Mouse (Mus musculus): ENCODE measurements around the gene Taar3. TPM values are rescaled to one million over a fixed set of nuclear protein-coding genes. Genes with fewer than 3 reads are reported as not detected.
A peak's percentile ranks its signal among the peaks of the same experiment; 100 is the strongest.

Taar3 gene
- polyA plus RNA-seq, 1 experiment, result not detected

DNA sequence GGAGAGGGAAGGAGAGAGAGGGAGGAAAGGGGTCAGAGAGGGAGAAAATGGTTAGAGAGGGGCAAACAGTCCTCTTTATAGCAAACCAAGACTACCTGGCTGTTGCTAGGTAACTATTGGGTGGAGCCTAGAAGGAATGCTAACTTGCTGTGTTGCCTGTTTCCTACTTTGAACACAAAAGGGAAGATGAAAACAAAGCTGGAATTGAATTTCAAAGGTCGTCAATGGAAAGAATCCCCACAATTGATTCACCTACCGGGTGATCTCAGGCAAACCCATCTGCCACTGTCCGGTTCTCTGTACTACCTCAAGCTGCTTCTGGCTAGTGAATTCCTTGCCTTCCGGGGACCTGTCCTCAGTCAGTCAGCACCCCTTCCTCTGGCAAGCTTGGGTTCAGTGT is 28.6 kb downstream of the Taar3 start:
- no peaks in the 10 kb centered on the region for H3K4me1 ChIP-seq (ENCODE audit: control insufficient read depth, insufficient read depth, low read length)
- H3K27ac ChIP-seq (ENCODE audit: control insufficient read depth, insufficient read depth, low read depth, low read length, poor library complexity), result no peak overlapping the region
- no peak for TF ChIP-seq CTCF (IDR thresholded peaks at IDR 0.05; ENCODE audit: control insufficient read depth, insufficient read depth, low read length)
- TF ChIP-seq POLR2A (IDR thresholded peaks at IDR 0.05; ENCODE audit: borderline replicate concordance, control insufficient read depth, low read depth, low read length), result no peak
- WGBS, result 80% methylated on average over 4 of the region's 4 CpGs
- no peak overlapping the region for H3K4me3 ChIP-seq (replicated peaks; ENCODE audit: control insufficient read depth, low read depth, low read length)

DNA sequence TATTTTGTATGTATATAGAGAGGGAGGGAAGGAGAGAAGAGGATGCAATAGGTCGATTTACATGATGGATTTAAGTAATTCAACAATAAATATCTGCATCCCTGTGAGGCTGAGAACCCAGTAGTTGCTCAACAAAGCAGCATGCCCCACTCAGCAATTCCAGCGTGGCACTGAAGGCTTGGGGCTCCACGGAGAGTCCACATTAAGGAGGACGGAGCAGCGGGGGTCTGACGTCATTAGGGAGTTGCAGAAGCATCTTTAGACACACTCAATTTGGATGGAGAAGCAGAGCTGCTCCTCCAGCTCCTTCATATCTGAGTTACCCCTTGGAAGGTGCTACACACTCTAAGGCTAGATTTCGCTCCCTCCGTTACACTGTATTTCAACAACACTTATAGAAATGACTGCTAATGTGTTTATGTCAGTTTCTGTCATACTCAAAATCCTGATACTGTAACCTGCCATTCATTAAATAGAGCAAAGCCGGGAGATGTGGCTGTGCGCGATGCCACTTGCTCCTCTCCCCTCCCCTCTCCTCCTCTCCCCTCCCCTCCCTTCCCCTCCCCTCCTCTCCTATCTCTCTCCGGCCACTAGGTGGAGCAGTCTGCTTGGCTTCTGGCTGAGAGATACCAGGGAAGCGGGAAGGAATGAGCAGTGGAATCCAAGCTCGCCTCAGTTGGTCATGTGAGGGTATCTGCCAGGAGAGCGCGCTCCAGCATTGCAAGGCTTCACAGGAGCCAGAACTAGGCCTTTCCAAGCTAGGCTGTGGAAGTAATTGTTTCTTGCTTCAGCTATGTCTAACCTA is 29.7 kb downstream of the Taar3 start:
- 42% methylated on average over 16 of the region's 16 CpGs for WGBS
- no peaks in the 10 kb centered on the region for H3K4me1 ChIP-seq (ENCODE audit: control insufficient read depth, insufficient read depth, low read length)
- H3K4me3 ChIP-seq (replicated peaks; ENCODE audit: control insufficient read depth, low read depth, low read length), result no peak overlapping the region
- TF ChIP-seq POLR2A (IDR thresholded peaks at IDR 0.05; ENCODE audit: borderline replicate concordance, control insufficient read depth, low read depth, low read length) (no peak), CTCF (IDR thresholded peaks at IDR 0.05; ENCODE audit: control insufficient read depth, insufficient read depth, low read length) (peak; percentile 67)
- no peak overlapping the region for H3K27ac ChIP-seq (ENCODE audit: control insufficient read depth, insufficient read depth, low read depth, low read length, poor library complexity)

DNA sequence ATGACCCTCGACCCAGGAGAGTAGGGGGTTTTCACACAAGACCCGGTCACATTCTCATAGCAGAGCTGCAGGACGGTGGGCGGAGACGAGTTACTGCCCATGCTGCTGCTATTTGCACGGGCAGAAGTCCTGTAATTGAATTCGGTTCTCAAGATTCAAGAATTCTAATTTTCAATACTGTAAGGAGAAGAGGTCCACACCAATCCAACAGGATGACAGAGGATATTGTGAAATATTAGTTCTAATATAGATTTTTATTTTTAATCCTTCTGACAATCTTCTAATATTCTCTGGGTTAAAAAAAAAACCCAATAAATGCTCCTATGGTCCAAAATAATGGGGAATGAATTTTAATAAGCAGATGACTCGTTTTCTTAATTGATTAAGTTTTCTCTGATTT is 36.2 kb downstream of the Taar3 start, which contains the start of gene Taar6:
Taar6 (minus strand) TSS at position 101 of the 400 bp plus-strand sequence.
- H3K27ac ChIP-seq (ENCODE audit: control insufficient read depth, insufficient read depth, low read depth, low read length, poor library complexity), result no peak within 1 kb of the TSS
- TF ChIP-seq POLR2A (IDR thresholded peaks at IDR 0.05; ENCODE audit: borderline replicate concordance, control insufficient read depth, low read depth, low read length) (no peak), CTCF (IDR thresholded peaks at IDR 0.05; ENCODE audit: control insufficient read depth, insufficient read depth, low read length) (no peak)
- WGBS, result 82% methylated on average over 8 of the region's 8 CpGs
- H3K4me3 ChIP-seq (replicated peaks; ENCODE audit: control insufficient read depth, low read depth, low read length), result no peak within 1 kb of the TSS
- H3K4me1 ChIP-seq (ENCODE audit: control insufficient read depth, insufficient read depth, low read length), result no peaks in the 10 kb centered on the region

DNA sequence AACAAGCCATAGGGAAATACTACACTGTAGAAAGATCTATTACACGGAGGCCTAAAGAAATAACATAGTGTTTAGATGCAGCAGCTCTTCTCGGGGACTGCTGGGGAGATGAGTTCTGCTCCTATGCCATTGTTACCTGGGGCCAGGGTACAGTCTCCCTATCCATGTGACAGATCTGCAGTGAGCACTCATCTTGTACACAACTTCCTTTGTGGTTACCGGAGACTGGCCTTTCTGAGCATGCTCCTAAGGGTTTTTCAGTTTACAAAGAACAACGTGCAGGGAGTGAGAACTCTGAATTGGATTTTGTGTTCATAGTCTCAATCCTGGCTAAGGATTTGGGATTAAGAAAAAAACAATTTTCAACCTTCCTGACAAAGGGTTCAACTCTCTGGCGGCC is 37.1 kb downstream of the Taar3 start:
- Histone ChIP-seq H3K27ac (ENCODE audit: control insufficient read depth, insufficient read depth, low read depth, low read length, poor library complexity) (no peak overlapping the region), H3K4me1 (ENCODE audit: control insufficient read depth, insufficient read depth, low read length) (no peaks in the 10 kb centered on the region), H3K4me3 (replicated peaks; ENCODE audit: control insufficient read depth, low read depth, low read length) (no peak overlapping the region)
- 20% methylated on average over 5 of the region's 5 CpGs for WGBS
- TF ChIP-seq POLR2A (IDR thresholded peaks at IDR 0.05; ENCODE audit: borderline replicate concordance, control insufficient read depth, low read depth, low read length), result no peak
- no peak for TF ChIP-seq CTCF (IDR thresholded peaks at IDR 0.05; ENCODE audit: control insufficient read depth, insufficient read depth, low read length)

DNA sequence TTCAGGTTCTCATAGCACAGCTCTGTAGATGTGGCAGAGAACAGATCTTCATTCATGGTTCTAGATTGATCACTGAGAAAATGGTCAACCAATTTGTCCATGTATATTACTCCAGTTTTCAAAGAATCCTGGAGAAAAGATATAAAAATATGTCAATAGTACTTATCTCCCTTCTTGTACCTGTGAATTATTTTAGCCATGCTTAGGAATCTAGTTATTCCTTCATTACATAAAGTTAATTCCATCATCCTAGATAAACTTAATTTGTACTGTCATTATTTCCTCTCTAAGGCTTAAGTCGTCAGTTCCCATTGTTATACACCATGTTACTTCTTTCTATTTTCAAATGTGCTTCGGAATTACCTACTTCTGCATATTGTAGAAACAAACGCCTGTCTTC is 44.0 kb downstream of the Taar3 start, which contains the start of gene Taar7a:
Taar7a (minus strand) TSS at position 101 of the 400 bp plus-strand sequence.
- WGBS, result 84% methylated on average over 3 of the region's 3 CpGs
- Histone ChIP-seq H3K4me3 (replicated peaks; ENCODE audit: control insufficient read depth, low read depth, low read length) (no peak within 1 kb of the TSS), H3K4me1 (ENCODE audit: control insufficient read depth, insufficient read depth, low read length) (no peaks in the 10 kb centered on the region), H3K27ac (ENCODE audit: control insufficient read depth, insufficient read depth, low read depth, low read length, poor library complexity) (no peak within 1 kb of the TSS)
- TF ChIP-seq POLR2A (IDR thresholded peaks at IDR 0.05; ENCODE audit: borderline replicate concordance, control insufficient read depth, low read depth, low read length) (no peak), CTCF (IDR thresholded peaks at IDR 0.05; ENCODE audit: control insufficient read depth, insufficient read depth, low read length) (no peak)

DNA sequence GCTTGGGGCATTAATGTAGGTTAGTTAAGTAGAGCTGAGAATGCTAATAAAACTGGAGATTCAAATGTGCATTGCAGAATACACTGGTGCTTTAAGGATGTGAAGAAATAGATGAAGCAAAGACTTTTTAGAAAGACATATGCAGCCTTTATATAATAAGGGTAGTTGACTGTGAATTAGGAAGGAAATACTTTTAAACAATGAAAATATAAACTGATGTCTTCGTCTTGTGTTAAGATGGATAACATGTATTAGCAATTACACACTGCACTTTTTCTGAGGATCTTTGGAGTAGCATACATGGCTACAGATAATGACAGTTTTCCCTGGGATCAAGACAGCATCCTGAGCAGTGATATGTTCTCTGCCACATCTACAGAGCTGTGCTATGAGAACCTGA is 50.3 kb downstream of the Taar3 start, which contains the start of gene Taar7b:
Taar7b (plus strand) TSS at position 301 of the 400 bp plus-strand sequence.
- Histone ChIP-seq H3K4me3 (replicated peaks; ENCODE audit: control insufficient read depth, low read depth, low read length) (no peak within 1 kb of the TSS), H3K27ac (ENCODE audit: control insufficient read depth, insufficient read depth, low read depth, low read length, poor library complexity) (no peak within 1 kb of the TSS), H3K4me1 (ENCODE audit: control insufficient read depth, insufficient read depth, low read length) (no peaks in the 10 kb centered on the region)
- no peak for TF ChIP-seq CTCF (IDR thresholded peaks at IDR 0.05; ENCODE audit: control insufficient read depth, insufficient read depth, low read length)
- no peak for TF ChIP-seq POLR2A (IDR thresholded peaks at IDR 0.05; ENCODE audit: borderline replicate concordance, control insufficient read depth, low read depth, low read length)
- 76% methylated on average over 1 of the region's 1 CpGs for WGBS

Other genes starting within 250 kb of the Taar3 start
- 508 and 643 TPM in 2 replicates for gene Rps12, start 162.3 kb upstream of the Taar3 start, polyA plus RNA-seq (2011; ENCODE audit: insufficient read depth, insufficient read length, low replicate concordance, missing spikeins)
- gene Slc18b1, start 152.6 kb upstream of the Taar3 start, polyA plus RNA-seq (2011; ENCODE audit: insufficient read depth, insufficient read length, low replicate concordance, missing spikeins), result 12.6 TPM in 1 of 2 replicates, not detected in the other
- 1.3 and 4.7 TPM in 2 replicates for gene Vnn3, start 98.1 kb upstream of the Taar3 start, polyA plus RNA-seq (2011; ENCODE audit: insufficient read depth, insufficient read length, low replicate concordance, missing spikeins)
- gene Vnn1, start 54.9 kb upstream of the Taar3 start, polyA plus RNA-seq (2011; ENCODE audit: insufficient read depth, insufficient read length, low replicate concordance, missing spikeins), result not detected in 2 replicates
- not detected in 2 replicates for gene Taar1, start 29.2 kb upstream of the Taar3 start, polyA plus RNA-seq (2011; ENCODE audit: insufficient read depth, insufficient read length, low replicate concordance, missing spikeins)
- gene Taar2, start 11.0 kb upstream of the Taar3 start, polyA plus RNA-seq (2011; ENCODE audit: insufficient read depth, insufficient read length, low replicate concordance, missing spikeins), result not detected in 2 replicates
- gene Taar4, start 10.9 kb downstream of the Taar3 start, polyA plus RNA-seq (2011; ENCODE audit: insufficient read depth, insufficient read length, low replicate concordance, missing spikeins), result not detected in 2 replicates
- gene Taar5, start 21.1 kb downstream of the Taar3 start, polyA plus RNA-seq (2011; ENCODE audit: insufficient read depth, insufficient read length, low replicate concordance, missing spikeins), result not detected in 2 replicates
- not detected in 2 replicates for gene Taar6, start 36.1 kb downstream of the Taar3 start, polyA plus RNA-seq (2011; ENCODE audit: insufficient read depth, insufficient read length, low replicate concordance, missing spikeins)
- gene Taar7a, start 43.9 kb downstream of the Taar3 start, polyA plus RNA-seq (2011; ENCODE audit: insufficient read depth, insufficient read length, low replicate concordance, missing spikeins), result not detected in 2 replicates
- gene Taar7b, start 50.4 kb downstream of the Taar3 start, polyA plus RNA-seq (2011; ENCODE audit: insufficient read depth, insufficient read length, low replicate concordance, missing spikeins), result not detected in 2 replicates
- gene Taar7d, start 77.7 kb downstream of the Taar3 start, polyA plus RNA-seq (2011; ENCODE audit: insufficient read depth, insufficient read length, low replicate concordance, missing spikeins), result not detected in 2 replicates
- gene Taar7e, start 88.1 kb downstream of the Taar3 start, polyA plus RNA-seq (2011; ENCODE audit: insufficient read depth, insufficient read length, low replicate concordance, missing spikeins), result not detected in 2 replicates
- gene Taar7f, start 100.0 kb downstream of the Taar3 start, polyA plus RNA-seq (2011; ENCODE audit: insufficient read depth, insufficient read length, low replicate concordance, missing spikeins), result not detected in 2 replicates
- not detected in 2 replicates for gene Taar8a, start 126.9 kb downstream of the Taar3 start, polyA plus RNA-seq (2011; ENCODE audit: insufficient read depth, insufficient read length, low replicate concordance, missing spikeins)
- gene Taar8b, start 142.7 kb downstream of the Taar3 start, polyA plus RNA-seq (2011; ENCODE audit: insufficient read depth, insufficient read length, low replicate concordance, missing spikeins), result not detected in 2 replicates
- gene Taar8c, start 152.4 kb downstream of the Taar3 start, polyA plus RNA-seq (2011; ENCODE audit: insufficient read depth, insufficient read length, low replicate concordance, missing spikeins), result not detected in 2 replicates
- gene Taar9, start 160.0 kb downstream of the Taar3 start, polyA plus RNA-seq (2011; ENCODE audit: insufficient read depth, insufficient read length, low replicate concordance, missing spikeins), result not detected in 2 replicates
- gene Stx7, start 199.7 kb downstream of the Taar3 start, polyA plus RNA-seq (2011; ENCODE audit: insufficient read depth, insufficient read length, low replicate concordance, missing spikeins), result 15.6 and 33.0 TPM in 2 replicates

Data from bone marrow, adult 2 months (tissue).